In genomic region chr13:55473076-55473831, GRCm38 (mm10) we compare ENCODE assay signal across 8 mouse cellular contexts. TPM values are rescaled to one million over a fixed set of nuclear protein-coding genes. Genes with fewer than 3 reads are reported as not detected.
DNase-seq lines count a peak whose midpoint lies in the region; ATAC-seq lines count a peak whose summit lies in the region.

No protein-coding gene starts in this region.

- peaks cover 29% of the 10 kb centered on the region for H3K4me1 ChIP-seq in heart, embryonic 10.5 days
- peaks cover 52% of the 10 kb centered on the region for H3K4me1 ChIP-seq in embryonic facial prominence, embryonic 13.5 days
- peaks cover 62% of the 10 kb centered on the region for H3K4me1 ChIP-seq in limb, embryonic 10.5 days
- peaks cover 81% of the 10 kb centered on the region for H3K4me1 ChIP-seq in neural tube, embryonic 15.5 days

- H3K36me3 ChIP-seq in heart, embryonic 10.5 days: peaks cover 42% of the 10 kb centered on the region
- peaks cover 46% of the 10 kb centered on the region for H3K36me3 ChIP-seq in embryonic facial prominence, embryonic 13.5 days
- H3K36me3 ChIP-seq in limb, embryonic 10.5 days: peaks cover 49% of the 10 kb centered on the region
- H3K36me3 ChIP-seq in neural tube, embryonic 15.5 days: peaks cover 46% of the 10 kb centered on the region

- peak overlapping the region; percentile 100 for H3K4me2 ChIP-seq in embryonic facial prominence, embryonic 13.5 days
- peak overlapping the region; percentile 94 for H3K4me2 ChIP-seq in neural tube, embryonic 15.5 days

- no peak for ATAC-seq in embryonic facial prominence, embryonic 13.5 days (ENCODE audit: insufficient number of reproducible peaks, insufficient read depth, low FRiP score, low TSS enrichment, low read depth)
- ATAC-seq in neural tube, embryonic 15.5 days (ENCODE audit: low FRiP score): no peak

- H3K9me3 ChIP-seq in heart, embryonic 10.5 days: no peaks in the 10 kb centered on the region
- H3K9me3 ChIP-seq in embryonic facial prominence, embryonic 13.5 days: no peaks in the 10 kb centered on the region
- H3K9me3 ChIP-seq in limb, embryonic 10.5 days (replicated peaks): no peaks in the 10 kb centered on the region
- no peaks in the 10 kb centered on the region for H3K9me3 ChIP-seq in neural tube, embryonic 15.5 days (replicated peaks)

- no peak for DNase-seq in heart, embryonic 10.5 days (ENCODE audit: low spot score)
- DNase-seq in heart, postnatal 14 days: no peak
- DNase-seq in CD4-positive helper T cell, adult 2 months (ENCODE audit: low read depth, low spot score): peak; percentile 51
- DNase-seq in limb, embryonic 10.5 days (ENCODE audit: low spot score): peak; percentile 65
- DNase-seq in frontal cortex, postnatal 25 days (ENCODE audit: low spot score in 2 of 2): no peak
- no peak for DNase-seq in adrenal gland, postnatal 4 days (ENCODE audit: low spot score in 2 of 2)

- WGBS in heart, embryonic 10.5 days: 21% methylated on average over 18 of the region's 18 CpGs
- WGBS in embryonic facial prominence, embryonic 13.5 days: 18% methylated on average over 18 of the region's 18 CpGs
- WGBS in limb, embryonic 10.5 days: 19% methylated on average over 18 of the region's 18 CpGs
- 16% methylated on average over 18 of the region's 18 CpGs for WGBS in neural tube, embryonic 15.5 days

- H3K27ac ChIP-seq in heart, embryonic 10.5 days: peak overlapping the region; percentile 75
- H3K27ac ChIP-seq in embryonic facial prominence, embryonic 13.5 days: peak overlapping the region; percentile 78
- peak overlapping the region; percentile 81 for H3K27ac ChIP-seq in limb, embryonic 10.5 days
- peak overlapping the region; percentile 93 for H3K27ac ChIP-seq in neural tube, embryonic 15.5 days (replicated peaks)

- peak overlapping the region; percentile 65 for H3K4me3 ChIP-seq in heart, embryonic 10.5 days
- H3K4me3 ChIP-seq in embryonic facial prominence, embryonic 13.5 days: peak overlapping the region; percentile 60
- H3K4me3 ChIP-seq in limb, embryonic 10.5 days: peak overlapping the region; percentile 66
- H3K4me3 ChIP-seq in neural tube, embryonic 15.5 days (replicated peaks): peak overlapping the region; percentile 53

- H3K9ac ChIP-seq in embryonic facial prominence, embryonic 13.5 days: peak overlapping the region; percentile 82
- H3K9ac ChIP-seq in neural tube, embryonic 15.5 days (replicated peaks): peak overlapping the region; percentile 76

- H3K27me3 ChIP-seq in heart, embryonic 10.5 days (ENCODE audit: insufficient read depth, poor library complexity, severe bottlenecking): peaks cover 71% of the 10 kb centered on the region
- no peaks in the 10 kb centered on the region; the same call in 1 of the 2 replicates for H3K27me3 ChIP-seq in embryonic facial prominence, embryonic 13.5 days
- H3K27me3 ChIP-seq in limb, embryonic 10.5 days (ENCODE audit: low read depth, poor library complexity, severe bottlenecking): peaks cover 8% of the 10 kb centered on the region; the same call in 1 of the 2 replicates
- no peaks in the 10 kb centered on the region for H3K27me3 ChIP-seq in neural tube, embryonic 15.5 days (replicated peaks)

- intact Hi-C loops in heart, postnatal 14 days (cut with DNase I): loop anchor here (2.0 kb wide), 1 partner anchor 40 kb away; the partner anchor contains the start of gene Pdlim7

RNA-seq across cellular contexts. Expression of gene Prr7, which starts 9.2 kb away (rescaled TPM):
- 0.17 and 0.21 TPM in 2 replicates for polyA plus RNA-seq in heart, embryonic 10.5 days (2016; fragmentation: Nextera tagmentation; extraction: Ambion mirVana)
- total RNA-seq in heart, postnatal 14 days (2021): 1 to 10 TPM in 1 of 2 experiments, under 1 TPM in 1; 0.81 to 1.6 TPM
- 0.96 and 1.2 TPM in 2 replicates for polyA plus RNA-seq in embryonic facial prominence, embryonic 13.5 days (2015; fragmentation: Nextera tagmentation; extraction: Ambion mirVana)
- polyA plus RNA-seq in limb, embryonic 10.5 days (2016; fragmentation: Nextera tagmentation; extraction: Ambion mirVana): 0.34 and 0.35 TPM in 2 replicates
- polyA plus RNA-seq in neural tube, embryonic 15.5 days (2015; fragmentation: Nextera tagmentation; extraction: Ambion mirVana): 4.2 and 5.8 TPM in 2 replicates
- 1 to 10 TPM; 6.4 to 8.0 TPM for total RNA-seq in adrenal gland, postnatal 4 days (2021)

RNA-seq across cellular contexts. Expression of gene Dbn1, which starts 14.7 kb away (rescaled TPM):
- 101 and 166 TPM in 2 replicates for polyA plus RNA-seq in heart, embryonic 10.5 days (2016; fragmentation: Nextera tagmentation; extraction: Ambion mirVana)
- total RNA-seq in heart, postnatal 14 days (2021): 10 to 100 TPM; 27.0 to 27.3 TPM
- polyA plus RNA-seq in embryonic facial prominence, embryonic 13.5 days (2015; fragmentation: Nextera tagmentation; extraction: Ambion mirVana): 275 and 276 TPM in 2 replicates
- 346 and 417 TPM in 2 replicates for polyA plus RNA-seq in limb, embryonic 10.5 days (2016; fragmentation: Nextera tagmentation; extraction: Ambion mirVana)
- 389 and 450 TPM in 2 replicates for polyA plus RNA-seq in neural tube, embryonic 15.5 days (2015; fragmentation: Nextera tagmentation; extraction: Ambion mirVana)
- total RNA-seq in adrenal gland, postnatal 4 days (2021): 10 to 100 TPM; 56.4 to 75.6 TPM

RNA-seq across cellular contexts. Expression of gene Grk6, which starts 28.4 kb away (rescaled TPM):
- 29.5 and 44.2 TPM in 2 replicates for polyA plus RNA-seq in heart, embryonic 10.5 days (2016; fragmentation: Nextera tagmentation; extraction: Ambion mirVana)
- 10 to 100 TPM; 24.3 to 27.2 TPM for total RNA-seq in heart, postnatal 14 days (2021)
- 36.4 and 45.3 TPM in 2 replicates for polyA plus RNA-seq in embryonic facial prominence, embryonic 13.5 days (2015; fragmentation: Nextera tagmentation; extraction: Ambion mirVana)
- 63.6 and 71.1 TPM in 2 replicates for polyA plus RNA-seq in limb, embryonic 10.5 days (2016; fragmentation: Nextera tagmentation; extraction: Ambion mirVana)
- polyA plus RNA-seq in neural tube, embryonic 15.5 days (2015; fragmentation: Nextera tagmentation; extraction: Ambion mirVana): 34.2 and 38.4 TPM in 2 replicates
- 10 to 100 TPM; 54.3 to 56.7 TPM for total RNA-seq in adrenal gland, postnatal 4 days (2021)

RNA-seq across cellular contexts. Expression of gene Pdlim7, which starts 40.2 kb away (rescaled TPM):
- 397 and 462 TPM in 2 replicates for polyA plus RNA-seq in heart, embryonic 10.5 days (2016; fragmentation: Nextera tagmentation; extraction: Ambion mirVana)
- total RNA-seq in heart, postnatal 14 days (2021): 10 to 100 TPM; 52.3 to 56.6 TPM
- 105 and 119 TPM in 2 replicates for polyA plus RNA-seq in embryonic facial prominence, embryonic 13.5 days (2015; fragmentation: Nextera tagmentation; extraction: Ambion mirVana)
- 202 and 206 TPM in 2 replicates for polyA plus RNA-seq in limb, embryonic 10.5 days (2016; fragmentation: Nextera tagmentation; extraction: Ambion mirVana)
- polyA plus RNA-seq in neural tube, embryonic 15.5 days (2015; fragmentation: Nextera tagmentation; extraction: Ambion mirVana): 169 and 176 TPM in 2 replicates
- 10 to 100 TPM; 44.5 to 47.1 TPM for total RNA-seq in adrenal gland, postnatal 4 days (2021)

RNA-seq across cellular contexts. Expression of gene F12, which starts 46.7 kb away (rescaled TPM):
- polyA plus RNA-seq in heart, embryonic 10.5 days (2016; fragmentation: Nextera tagmentation; extraction: Ambion mirVana): 0.21 and 8.5 TPM in 2 replicates
- not detected for total RNA-seq in heart, postnatal 14 days (2021)
- 0.24 and 1.6 TPM in 2 replicates for polyA plus RNA-seq in embryonic facial prominence, embryonic 13.5 days (2015; fragmentation: Nextera tagmentation; extraction: Ambion mirVana)
- polyA plus RNA-seq in limb, embryonic 10.5 days (2016; fragmentation: Nextera tagmentation; extraction: Ambion mirVana): 0.14 TPM in 1 of 2 replicates, not detected in the other
- 0.18 and 0.47 TPM in 2 replicates for polyA plus RNA-seq in neural tube, embryonic 15.5 days (2015; fragmentation: Nextera tagmentation; extraction: Ambion mirVana)
- 10 to 100 TPM in 1 of 2 experiments, 1 to 10 TPM in 1; 1.3 to 36.6 TPM for total RNA-seq in adrenal gland, postnatal 4 days (2021)

Comparison
In these comparisons a context has a peak if more than half of its experiments do, and no peak if none do; other contexts are left out.
1. DNase-seq: peak in CD4-positive helper T cell, adult 2 months (single experiment) and limb, embryonic 10.5 days (single experiment); none in heart, embryonic 10.5 days (single experiment), heart, postnatal 14 days (0 of 2), frontal cortex, postnatal 25 days (0 of 2) and adrenal gland, postnatal 4 days (0 of 2).
2. Peak in every context shown above with its lines, with median percentiles within 50 percentile points of each other: H3K27ac ChIP-seq and H3K4me3 ChIP-seq.